Mouse (Mus musculus): ENCODE measurements around the gene Exosc5.

DNA sequence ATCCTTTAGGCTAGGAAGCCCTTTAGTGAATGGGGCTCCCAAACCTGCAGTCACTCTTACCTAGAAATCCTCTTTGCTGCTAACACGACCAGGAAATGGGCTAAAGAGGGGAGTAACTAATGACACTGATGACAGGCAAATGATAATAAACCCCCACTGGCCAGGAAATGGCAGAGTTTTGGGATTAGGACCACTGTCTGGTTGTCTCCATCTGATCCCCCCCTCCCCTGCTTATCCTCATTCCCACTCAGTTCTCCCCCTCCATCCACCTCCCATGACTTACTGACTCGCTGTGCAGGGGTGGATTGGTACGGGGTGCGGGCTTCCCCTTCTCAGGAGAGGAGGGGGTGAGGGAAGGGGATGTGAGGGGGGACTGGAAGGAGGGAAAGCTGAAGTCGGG lies 31.1 kb downstream of the Exosc5 start:
- TF ChIP-seq ETS1 (conservative IDR thresholded peaks at IDR 0.05; ENCODE audit: low read depth, low read length) (no peak), MAX (IDR thresholded peaks at IDR 0.05; ENCODE audit: low read length) (no peak), EP300 (IDR thresholded peaks at IDR 0.05; ENCODE audit: low read length) (no peak), ZNF384 (IDR thresholded peaks at IDR 0.05; ENCODE audit: low read depth, low read length) (no peak), USF1 (IDR thresholded peaks at IDR 0.05; ENCODE audit: low read depth, low read length) (no peak), NELFE (IDR thresholded peaks at IDR 0.05; ENCODE audit: low read depth, low read length) (no peak), CTCF (conservative IDR thresholded peaks at IDR 0.05 in 1 of 2, IDR thresholded peaks at IDR 0.05 in 1 of 2; ENCODE audit: low read depth in 2 of 2, low read length in 2 of 2) (no peak), POLR2A (IDR thresholded peaks at IDR 0.05; ENCODE audit: low read depth, low read length) (no peak), RAD21 (IDR thresholded peaks at IDR 0.05; ENCODE audit: low read depth, low read length) (no peak), MAZ (IDR thresholded peaks at IDR 0.05; ENCODE audit: low read depth, low read length) (no peak), TCF12 (IDR thresholded peaks at IDR 0.05; ENCODE audit: low read depth, low read length) (no peak), USF2 (conservative IDR thresholded peaks at IDR 0.05; ENCODE audit: low read depth, low read length) (no peak), CHD2 (IDR thresholded peaks at IDR 0.05; ENCODE audit: low read length) (no peak), JUND (conservative IDR thresholded peaks at IDR 0.05; ENCODE audit: low read depth, low read length) (no peak)
